Mouse (Mus musculus) ES-Bruce4 (cell line): Measurements from ENCODE around the gene Brca2.

ENCODE experiments used
- CTCF ChIP-seq: IDR thresholded peaks from one replicate; pipeline ENCODE4 v1.8.1; 2011; ENCODE audit warnings: low read depth, low read length
- EP300 ChIP-seq: IDR thresholded peaks from 2 replicates; pipeline ENCODE4 v1.6.1; 2011; ENCODE audit warnings: low read depth, low read length; ENCODE audit not compliant: insufficient read depth
- POLR2A ChIP-seq: IDR thresholded peaks from one replicate; pipeline ENCODE4 v1.8.1; 2011; ENCODE audit warnings: low read length; ENCODE audit not compliant: insufficient read depth

GRCm38 (mm10) chr5:150559519-150560103 is 37.2 kb downstream of the Brca2 start:
- TF ChIP-seq POLR2A (no peak), CTCF (no peak), EP300 (no peak)
